Mouse (Mus musculus) mammary gland, adult 2 months (tissue): ENCODE data around the gene Catsperb. TPM values are rescaled to one million over a fixed set of nuclear protein-coding genes. Genes with fewer than 3 reads are reported as not detected.

Source experiments
- polyA plus RNA-seq: library from polyadenylated mRNA; depleted of rRNA; stranded (reverse); fragments of >200 nt; gene quantifications from 2 replicates; pipeline ENCODE4 v1.2.3, GENCODE M21; 2012; ENCODE audit warnings: low replicate concordance; rRNA removed

Gene Catsperb
- not detected in 2 replicates for polyA plus RNA-seq

DNA sequence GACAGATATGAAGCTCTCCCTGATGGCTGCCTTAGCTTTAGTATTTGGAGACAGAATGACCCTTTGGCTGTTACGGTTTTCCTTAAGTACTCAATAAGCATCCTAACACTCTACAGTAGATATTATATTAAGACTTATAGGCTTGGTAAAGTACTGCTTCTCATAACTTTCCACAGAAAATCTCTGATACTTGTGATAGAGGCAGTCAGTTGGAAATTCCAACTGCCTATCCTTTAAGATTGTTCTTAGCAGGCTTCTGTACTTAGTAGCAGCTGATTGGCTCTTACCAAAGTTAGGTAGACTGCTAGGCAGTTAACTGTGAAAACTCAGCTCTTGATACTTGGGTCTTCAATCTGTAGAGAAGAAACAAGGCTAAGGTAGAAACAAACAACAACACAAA lies at the start of gene Catsperb:
Gene Catsperb, plus strand, starts transcription at position 301 of the 400 bp plus-strand sequence.

